Mouse (Mus musculus): ENCODE measurements around the gene Auts2.

The Auts2 gene

GRCm38 (mm10) chr5:132083753-132084326, 459.3 kb downstream of the Auts2 start:
- no peak for DNase-seq (ENCODE audit: low spot score)

GRCm38 (mm10) chr5:132075942-132076341, 467.2 kb downstream of the Auts2 start:
- DNase-seq (ENCODE audit: low spot score), result no peak

GRCm38 (mm10) chr5:132074724-132075374, 468.3 kb downstream of the Auts2 start:
- peak; percentile 19 for DNase-seq (ENCODE audit: low spot score)

GRCm38 (mm10) chr5:132074360-132074723, 468.8 kb downstream of the Auts2 start:
- DNase-seq (ENCODE audit: low spot score), result no peak

- DNase-seq (ENCODE audit: low spot score), result no peak
Measured at GRCm38 (mm10) chr5:132073677-132074359, 469.3 kb downstream of the Auts2 start.

GRCm38 (mm10) chr5:132072356-132072755, 470.8 kb downstream of the Auts2 start:
- DNase-seq (ENCODE audit: low spot score), result no peak

GRCm38 (mm10) chr5:132067750-132068739, 475.1 kb downstream of the Auts2 start:
- no peak for DNase-seq (ENCODE audit: low spot score)

- DNase-seq (ENCODE audit: low spot score), result no peak
Measured at GRCm38 (mm10) chr5:132060116-132060515, 483.0 kb downstream of the Auts2 start.

- no peak for DNase-seq (ENCODE audit: low spot score)
Measured at GRCm38 (mm10) chr5:132052637-132053036, 490.5 kb downstream of the Auts2 start.

GRCm38 (mm10) chr5:132039584-132039983, 503.6 kb downstream of the Auts2 start:
- no peak for DNase-seq (ENCODE audit: low spot score)

GRCm38 (mm10) chr5:132033491-132034350, 509.4 kb downstream of the Auts2 start:
- no peak for DNase-seq (ENCODE audit: low spot score)

GRCm38 (mm10) chr5:132030941-132031531, 512.1 kb downstream of the Auts2 start:
- DNase-seq (ENCODE audit: low spot score), result no peak

- DNase-seq (ENCODE audit: low spot score), result no peak
Measured at GRCm38 (mm10) chr5:132029638-132030037, 513.5 kb downstream of the Auts2 start.

GRCm38 (mm10) chr5:132029038-132029437, 514.1 kb downstream of the Auts2 start:
- no peak for DNase-seq (ENCODE audit: low spot score)

GRCm38 (mm10) chr5:132027859-132028498, 515.2 kb downstream of the Auts2 start:
- no peak for DNase-seq (ENCODE audit: low spot score)

- DNase-seq (ENCODE audit: low spot score), result no peak
Measured at GRCm38 (mm10) chr5:132013296-132013695, 529.8 kb downstream of the Auts2 start.

GRCm38 (mm10) chr5:132011795-132012194, 531.3 kb downstream of the Auts2 start:
- no peak for DNase-seq (ENCODE audit: low spot score)

- no peak for DNase-seq (ENCODE audit: low spot score)
Measured at GRCm38 (mm10) chr5:132008703-132009222, 534.4 kb downstream of the Auts2 start.

- no peak for DNase-seq (ENCODE audit: low spot score)
Measured at GRCm38 (mm10) chr5:132007907-132008306, 535.2 kb downstream of the Auts2 start.

- no peak for DNase-seq (ENCODE audit: low spot score)
Measured at GRCm38 (mm10) chr5:131992681-131993211, 550.4 kb downstream of the Auts2 start.
